Comparison of ENCODE assay signal across 7 mouse cellular contexts in the genomic region with DNA sequence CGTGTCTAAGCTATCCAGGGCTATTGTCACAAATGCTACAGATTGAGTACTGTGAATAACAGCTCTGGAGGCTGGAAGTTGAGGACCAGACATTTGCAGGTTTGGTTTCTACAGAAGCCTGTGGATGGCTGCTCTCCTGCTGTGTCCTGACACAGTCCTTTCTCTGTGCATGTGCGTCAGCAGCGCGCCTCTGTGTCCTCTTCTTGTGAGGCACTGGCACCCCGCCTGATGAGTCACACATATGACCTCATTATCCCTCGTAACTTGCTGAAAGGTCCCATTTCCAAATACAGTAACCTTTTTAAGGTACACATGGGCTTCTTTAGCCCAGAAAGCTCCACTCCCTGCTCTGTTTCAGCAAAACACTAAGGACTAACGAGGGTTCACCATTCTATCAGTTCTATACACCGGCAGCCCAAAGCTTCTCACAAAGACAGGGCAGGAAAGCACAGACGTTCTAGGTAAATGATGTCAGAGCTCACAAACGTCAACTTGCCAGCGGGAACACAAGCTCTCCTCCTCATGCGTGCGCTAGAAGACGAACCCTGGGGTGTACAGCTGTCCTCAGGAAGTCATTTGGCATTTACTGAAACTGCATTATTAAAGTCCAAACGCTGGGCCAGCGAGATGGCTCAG.
DNase-seq lines count a peak whose midpoint lies in the region; ATAC-seq lines count a peak whose summit lies in the region.

No protein-coding gene starts in this region.

- 60% methylated on average over 16 of the region's 16 CpGs for WGBS in liver, embryonic 12.5 days (ENCODE audit: insufficient replicate concordance)
- 79% methylated on average over 16 of the region's 16 CpGs for WGBS in kidney, embryonic 16.5 days

- H3K9ac ChIP-seq in liver, embryonic 12.5 days = no peak overlapping the region
- no peak overlapping the region for H3K9ac ChIP-seq in kidney, embryonic 16.5 days (replicated peaks; ENCODE audit: low read length)

- no peak overlapping the region for H3K4me3 ChIP-seq in liver, embryonic 12.5 days
- H3K4me3 ChIP-seq in kidney, embryonic 16.5 days (ENCODE audit: low read length) = no peak overlapping the region

- peaks cover 5% of the 10 kb centered on the region; the same call in 1 of the 2 replicates for H3K9me3 ChIP-seq in liver, embryonic 12.5 days (replicated peaks)
- H3K9me3 ChIP-seq in kidney, embryonic 16.5 days (ENCODE audit: low read length) = no peaks in the 10 kb centered on the region

- no peaks in the 10 kb centered on the region for H3K4me1 ChIP-seq in liver, embryonic 12.5 days
- H3K4me1 ChIP-seq in kidney, embryonic 16.5 days (ENCODE audit: insufficient read depth, low read length) = no peaks in the 10 kb centered on the region

- DNase-seq in layer of hippocampus, adult 11-12 months (ENCODE audit: low spot score) = peak; percentile 28
- DNase-seq in layer of hippocampus, adult 9-10 months (ENCODE audit: low spot score) = no peak
- peak; percentile 71 to 79 for DNase-seq in adrenal gland, postnatal 36 days
- peak; percentile 6 to 12 for DNase-seq in heart, postnatal 14 days
- peak; percentile 33 for DNase-seq in right cerebral cortex, postnatal 14 days

- intact Hi-C loops in heart, postnatal 14 days (cut with DNase I) = no loop called here

- H3K27ac ChIP-seq in liver, embryonic 12.5 days = no peak overlapping the region
- no peak overlapping the region for H3K27ac ChIP-seq in kidney, embryonic 16.5 days (ENCODE audit: low read length)

- H3K36me3 ChIP-seq in liver, embryonic 12.5 days = no peaks in the 10 kb centered on the region
- H3K36me3 ChIP-seq in kidney, embryonic 16.5 days (ENCODE audit: insufficient read depth, low read length) = no peaks in the 10 kb centered on the region

- no peak for ATAC-seq in liver, embryonic 12.5 days
- no peak for ATAC-seq in kidney, embryonic 16.5 days (ENCODE audit: low FRiP score, low TSS enrichment)

- no peak overlapping the region for H3K4me2 ChIP-seq in liver, embryonic 12.5 days
- no peak overlapping the region for H3K4me2 ChIP-seq in kidney, embryonic 16.5 days (replicated peaks; ENCODE audit: low read depth, low read length)

- no peaks in the 10 kb centered on the region for H3K27me3 ChIP-seq in liver, embryonic 12.5 days (replicated peaks)
- no peaks in the 10 kb centered on the region for H3K27me3 ChIP-seq in kidney, embryonic 16.5 days (ENCODE audit: insufficient read depth, low read length)
